Mouse (Mus musculus) erythroblast, adult 5-6 weeks (primary cell): ENCODE data around the gene Lingo2. TPM values are rescaled to one million over a fixed set of nuclear protein-coding genes. Genes with fewer than 3 reads are reported as not detected.
"Not testable (repeated sequence)": the region's sequence is repeated elsewhere in the genome, so short reads cannot be mapped to it uniquely, and the experiment has no call there.

Experiments
- ATAC-seq: replicated peaks from 2 replicates; pipeline ENCODE4 v1.8.0; 2016; ENCODE audit warnings: moderate number of reproducible peaks, mild to moderate bottlenecking, moderate TSS enrichment, inconsistent platforms; ENCODE audit not compliant: poor library complexity, low FRiP score, severe bottlenecking
- total RNA-seq, 2 experiments: library from RNA; stranded (forward) in 1 of 2; stranded (reverse) in 1 of 2; fragments of 150-400 nt in 1 of 2; fragments of 200-764, 138-1000 nt in 1 of 2; gene quantifications; 2 replicates each; pipeline versions ENCODE4 v1.2.3 to v1.2.4; 2015 to 2017; ENCODE audit warnings: low replicate concordance in 2 of 2

Lingo2 gene
- total RNA-seq, 2 experiments from 2014 or later = not detected

GRCm38 (mm10) chr4:36170099-36170498, 781.4 kb downstream of the Lingo2 start:
- no peak for ATAC-seq

- no peak for ATAC-seq
These were observed 820.2 kb downstream of the Lingo2 start for GRCm38 (mm10) chr4:36131341-36131740.

GRCm38 (mm10) chr4:36095482-36095881, 856.1 kb downstream of the Lingo2 start:
- ATAC-seq = no peak

- no peak for ATAC-seq
These were observed 870.3 kb downstream of the Lingo2 start for GRCm38 (mm10) chr4:36081095-36081852.

- no peak for ATAC-seq
These were observed 872.5 kb downstream of the Lingo2 start for GRCm38 (mm10) chr4:36078910-36079525.

- ATAC-seq = not testable (repeated sequence)
These were observed 886.8 kb downstream of the Lingo2 start for GRCm38 (mm10) chr4:36064701-36065100.

- no peak for ATAC-seq
These were observed 898.7 kb downstream of the Lingo2 start for GRCm38 (mm10) chr4:36052791-36053376.

- no peak for ATAC-seq
These were observed 911.2 kb downstream of the Lingo2 start for GRCm38 (mm10) chr4:36040361-36040760.

GRCm38 (mm10) chr4:36038742-36039141, 912.8 kb downstream of the Lingo2 start:
- no peak for ATAC-seq

- no peak for ATAC-seq
These were observed 919.5 kb downstream of the Lingo2 start for GRCm38 (mm10) chr4:36032039-36032438.

- no peak for ATAC-seq
These were observed 937.4 kb downstream of the Lingo2 start for GRCm38 (mm10) chr4:36014181-36014580.

- no peak for ATAC-seq
These were observed 959.4 kb downstream of the Lingo2 start for GRCm38 (mm10) chr4:35992005-35992763.

- ATAC-seq = no peak
These were observed 965.5 kb downstream of the Lingo2 start for GRCm38 (mm10) chr4:35986012-35986411.

- no peak for ATAC-seq
These were observed 988.0 kb downstream of the Lingo2 start for GRCm38 (mm10) chr4:35963532-35963931.

GRCm38 (mm10) chr4:35951894-35952293, 999.7 kb downstream of the Lingo2 start:
- no peak for ATAC-seq

GRCm38 (mm10) chr4:35951251-35951650, 1000.3 kb downstream of the Lingo2 start:
- ATAC-seq = no peak

GRCm38 (mm10) chr4:35934056-35934661, 1017.4 kb downstream of the Lingo2 start:
- ATAC-seq = no peak

GRCm38 (mm10) chr4:35927722-35928121, 1023.8 kb downstream of the Lingo2 start:
- no peak for ATAC-seq

- ATAC-seq = no peak
These were observed 1034.1 kb downstream of the Lingo2 start for GRCm38 (mm10) chr4:35917453-35917852.
